Mouse (Mus musculus) adrenal gland, adult 8-10 months (tissue): ENCODE data around the gene Arid5b. TPM values are rescaled to one million over a fixed set of nuclear protein-coding genes. Genes with fewer than 3 reads are reported as not detected.

ENCODE experiments used
- DNase-seq: peaks from one replicate; pipeline ENCODE4 v3.0.0; 2022
- total RNA-seq, 4 experiments: library from RNA; stranded (reverse); gene quantifications; 2 replicates each; pipeline ENCODE4 v1.2.4; 2022

Gene Arid5b
- total RNA-seq, 4 experiments from 2014 or later = 22.5 to 34.7 (median 29.4) TPM

DNA sequence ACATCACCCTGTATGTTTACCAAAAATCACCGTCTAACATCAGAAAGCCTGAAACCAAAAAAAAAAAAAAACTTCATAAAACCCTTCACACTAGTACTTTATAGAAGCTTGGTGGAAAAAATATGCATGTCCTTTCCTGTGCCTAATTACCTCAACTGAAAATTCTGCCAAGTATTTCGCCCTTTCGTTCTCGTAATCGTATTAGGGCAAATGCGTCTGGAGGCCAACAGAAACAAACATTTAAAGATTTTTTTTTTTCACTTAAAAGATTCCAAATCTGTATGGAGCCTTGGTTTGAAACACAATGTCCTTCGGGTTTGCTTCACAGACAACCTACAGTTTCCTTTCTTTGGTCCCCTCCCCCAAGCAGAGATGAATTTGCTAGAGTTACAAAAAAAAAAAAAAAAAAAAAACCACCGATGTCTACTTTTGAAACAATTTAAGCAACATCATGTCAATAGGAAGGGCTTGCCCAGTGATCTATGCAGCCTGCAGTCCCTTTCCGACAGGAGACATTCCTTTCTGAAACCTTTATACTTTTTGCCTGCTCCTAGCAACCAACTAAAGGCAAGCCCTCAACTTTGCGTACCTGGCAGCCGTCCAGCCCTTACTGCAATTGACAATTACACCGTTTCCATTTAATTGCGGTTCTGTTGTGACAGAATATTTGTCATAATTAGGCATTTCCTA lies 86.7 kb downstream of the Arid5b start:
- DNase-seq = no peak

DNA sequence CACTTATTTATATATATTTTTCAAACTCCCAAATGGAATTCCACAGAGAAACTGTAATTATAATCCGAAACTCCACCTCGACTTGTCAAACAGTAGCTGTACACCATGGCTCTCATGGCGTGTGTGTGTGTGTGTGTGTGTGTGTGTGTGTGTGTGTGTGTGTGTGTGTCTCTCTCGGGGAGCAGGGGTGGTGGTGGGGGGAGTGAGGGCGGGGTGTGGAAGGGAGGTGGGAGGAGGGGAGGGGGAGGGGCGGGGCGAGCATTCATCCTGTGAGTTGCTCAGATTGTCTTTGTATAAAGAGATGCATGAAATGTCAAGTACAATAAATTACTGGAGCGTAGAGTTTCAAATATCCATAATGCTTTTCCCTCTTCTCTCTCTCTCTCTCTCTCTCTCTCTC lies 87.4 kb downstream of the Arid5b start:
- DNase-seq = no peak

DNA sequence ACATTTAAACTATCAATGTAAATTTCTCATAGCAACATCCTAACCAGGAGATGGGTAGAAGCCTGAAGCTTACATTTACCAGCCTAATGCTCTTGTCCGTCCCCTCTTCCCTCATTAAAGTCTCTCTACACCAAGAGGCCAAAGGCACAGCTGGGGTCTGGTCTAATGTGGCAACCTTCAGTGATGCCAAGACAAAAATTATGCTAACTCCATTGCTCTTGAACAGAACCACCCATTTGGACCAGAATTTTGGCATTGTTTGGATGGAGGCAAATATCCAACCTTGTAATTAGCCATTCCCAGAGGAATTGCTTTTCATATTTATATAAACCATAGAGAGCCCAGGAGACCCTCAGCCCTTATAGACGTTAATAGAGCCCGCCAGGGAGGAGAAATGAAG lies 88.7 kb downstream of the Arid5b start:
- DNase-seq = no peak

DNA sequence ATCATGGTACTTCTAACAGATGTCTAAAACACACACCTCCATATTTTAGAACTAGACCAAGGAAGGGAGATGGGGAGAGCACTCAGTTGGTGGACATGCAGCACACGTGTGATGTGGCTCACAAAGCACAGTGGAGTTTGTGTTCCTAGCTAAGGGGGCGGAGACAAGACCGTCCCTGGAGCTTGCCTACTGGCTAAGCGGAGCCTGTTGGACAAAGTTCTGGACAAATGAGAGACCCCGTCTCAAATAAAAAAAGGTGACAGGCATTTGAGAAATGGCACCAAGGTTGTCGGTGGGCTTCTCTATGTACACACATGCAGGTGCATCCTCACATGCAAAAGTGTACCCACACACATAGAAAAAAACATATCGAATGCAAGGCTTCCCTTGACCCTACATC lies 95.4 kb downstream of the Arid5b start:
- DNase-seq = no peak

DNA sequence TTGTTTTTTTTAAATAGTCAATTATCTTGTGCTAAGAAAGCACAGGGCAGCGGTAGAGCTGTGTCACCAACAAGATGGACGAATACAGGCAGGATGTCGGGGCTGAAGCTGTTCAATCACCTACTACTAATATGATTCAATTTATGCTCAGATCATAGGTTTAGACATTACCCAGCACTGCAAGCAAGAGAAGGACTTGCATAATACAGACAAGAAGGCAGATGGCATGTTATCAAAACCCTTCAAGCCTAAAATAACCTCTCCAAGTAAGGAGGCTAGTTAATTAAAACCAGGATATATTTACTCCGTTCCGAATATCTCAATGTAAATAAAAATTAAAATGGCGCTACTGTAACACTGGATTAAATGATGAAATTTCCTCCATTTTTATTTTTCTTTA lies 96.3 kb downstream of the Arid5b start:
- DNase-seq = no peak

DNA sequence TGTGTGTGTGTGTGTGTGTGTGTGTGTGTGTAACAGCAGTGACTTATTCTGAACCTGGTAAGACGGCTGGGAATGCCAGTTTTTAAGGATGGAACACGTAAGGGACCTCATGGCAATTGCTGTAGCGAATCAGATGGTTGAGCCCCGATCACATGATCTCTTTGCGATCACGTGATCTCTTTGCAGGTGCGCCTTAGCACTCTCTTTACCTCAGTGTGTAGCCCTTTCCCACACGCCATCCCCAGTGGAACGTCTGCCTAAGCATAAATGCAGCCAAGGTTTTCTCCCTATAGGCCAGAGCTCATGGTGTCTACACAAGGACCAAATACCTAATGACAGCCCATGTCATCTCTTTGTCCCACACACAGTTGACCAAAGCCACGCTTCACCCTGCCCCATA lies 97.4 kb downstream of the Arid5b start:
- DNase-seq = no peak

DNA sequence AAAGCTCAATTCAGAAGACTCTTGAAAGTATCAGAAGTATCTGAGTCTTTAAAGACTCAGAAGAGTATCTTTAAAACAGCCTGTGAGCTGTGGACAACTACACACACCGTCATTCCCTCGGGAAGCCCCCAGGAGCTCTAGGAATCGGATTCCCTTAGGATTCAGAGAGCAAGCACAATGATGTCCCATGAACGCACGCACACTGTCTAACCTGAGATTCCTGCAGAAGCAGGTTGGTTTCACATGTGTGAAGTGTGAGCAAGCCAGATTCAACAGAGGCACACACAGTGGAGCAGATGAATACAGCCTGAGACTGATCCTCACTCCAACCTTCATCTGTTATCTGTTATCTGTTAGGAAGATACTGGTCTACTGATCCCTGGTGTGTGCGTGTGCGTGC lies 97.8 kb downstream of the Arid5b start:
- no peak for DNase-seq

DNA sequence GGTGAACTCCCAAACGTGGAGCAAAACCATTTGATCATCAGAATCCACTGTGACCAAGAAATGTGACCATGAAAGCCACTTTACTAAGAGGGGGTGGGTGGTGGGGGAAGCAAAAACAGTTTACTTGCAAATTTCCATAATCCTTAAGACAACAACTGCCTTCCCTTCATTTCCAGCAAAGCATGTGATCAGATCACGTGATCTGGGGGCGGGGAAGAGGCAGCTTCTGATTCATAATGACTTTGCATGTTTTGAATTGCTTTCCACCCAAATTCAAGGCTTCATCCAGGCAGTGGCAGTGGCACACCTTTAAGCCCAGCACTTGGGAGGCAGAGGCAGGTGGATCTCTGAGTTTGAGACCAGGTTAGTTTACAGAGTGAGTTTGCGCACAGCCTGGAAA lies 98.4 kb downstream of the Arid5b start:
- DNase-seq = no peak

DNA sequence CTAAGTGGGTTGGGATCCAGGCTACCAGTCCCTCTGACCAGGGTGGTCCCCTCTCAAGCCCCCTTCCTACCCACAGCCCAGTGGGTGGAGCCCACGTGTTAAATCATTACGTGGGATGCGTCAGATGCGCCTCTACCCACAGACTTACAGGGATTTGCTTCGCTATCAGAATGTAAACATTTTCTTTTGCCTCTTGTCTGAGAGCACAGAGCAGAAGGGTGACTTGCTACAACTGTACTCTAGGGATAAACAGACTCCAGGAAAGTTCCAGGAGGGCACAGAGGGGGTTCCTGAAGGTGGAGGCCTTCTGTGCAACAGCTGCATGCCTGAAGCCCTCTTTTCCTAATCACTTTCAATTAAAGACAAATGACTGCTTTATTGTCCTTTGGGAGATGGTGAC lies 98.8 kb downstream of the Arid5b start:
- DNase-seq = no peak

DNA sequence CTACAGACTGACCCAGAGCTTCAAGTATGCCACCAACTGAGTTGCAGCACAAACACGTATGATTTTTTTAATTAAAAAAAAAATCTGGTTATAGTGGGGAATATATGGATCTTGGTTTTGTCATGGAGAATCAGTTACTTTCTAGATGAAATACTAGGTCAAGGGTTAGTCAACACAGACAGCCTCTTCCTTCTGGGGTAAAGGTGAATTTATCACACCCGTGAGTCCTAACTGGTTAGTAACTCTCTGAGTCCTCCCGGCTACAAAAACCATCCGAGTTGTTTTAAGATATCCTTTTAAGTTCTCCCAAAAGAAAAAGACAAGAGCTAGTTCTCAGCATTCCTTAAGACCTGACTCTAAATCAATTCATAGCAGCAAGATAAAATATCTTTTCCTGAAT lies 99.2 kb downstream of the Arid5b start:
- DNase-seq = no peak

DNA sequence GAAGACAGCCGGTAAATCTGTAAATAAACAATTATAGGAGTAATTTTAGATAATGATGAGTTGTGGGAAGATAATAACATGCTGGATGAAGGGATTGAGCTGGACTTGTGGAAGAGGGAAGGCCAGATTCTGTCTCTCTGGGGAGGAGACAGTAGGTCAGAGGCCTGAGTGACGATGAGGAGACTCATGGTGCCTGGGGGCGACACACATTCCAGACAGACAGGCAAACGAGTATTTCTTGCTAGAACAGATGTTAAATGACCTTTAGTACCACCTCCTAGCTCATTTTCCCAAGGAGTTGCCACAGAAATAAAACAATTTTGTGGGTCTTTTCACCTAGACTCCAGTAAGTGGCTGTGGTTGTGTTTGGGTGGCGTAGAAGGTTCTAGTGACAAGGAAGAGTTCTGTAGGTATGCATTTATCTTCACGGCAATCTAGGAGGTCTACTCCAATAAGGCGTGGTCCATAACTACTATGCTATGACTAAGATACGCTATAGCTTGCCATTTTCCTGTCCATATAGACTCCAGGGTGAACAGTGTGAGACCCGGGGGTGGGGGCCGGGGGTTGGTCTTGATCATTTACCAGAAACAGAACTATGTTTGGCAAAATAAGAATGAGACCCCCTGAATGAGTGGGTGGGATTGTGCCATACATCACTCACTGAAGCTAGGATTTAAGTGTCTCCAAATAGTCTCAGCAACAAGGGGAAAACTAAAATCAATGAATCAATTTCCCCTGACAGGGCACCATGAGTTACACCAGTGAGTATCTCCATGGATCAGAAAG lies 100.6 kb downstream of the Arid5b start:
- no peak for DNase-seq

DNA sequence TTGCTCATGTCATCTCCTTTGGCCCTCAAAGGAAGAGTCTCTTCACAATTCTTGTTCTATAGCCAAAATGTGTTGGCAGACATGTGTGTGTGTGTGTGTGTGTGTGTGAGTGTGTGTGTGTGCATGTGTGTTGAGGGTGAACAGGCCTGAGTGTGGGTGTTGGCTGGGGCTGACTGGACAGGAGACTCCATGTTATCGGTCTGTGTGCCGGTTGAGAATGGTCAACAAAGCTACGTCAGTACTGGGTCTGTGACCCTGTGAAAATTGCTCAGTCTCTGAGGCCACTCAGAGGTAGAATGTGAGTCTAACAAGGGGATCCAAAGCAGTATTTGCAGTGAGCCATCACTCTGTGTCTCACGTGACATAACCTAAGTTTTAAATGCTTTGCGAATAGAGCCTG lies 102.7 kb downstream of the Arid5b start:
- no peak for DNase-seq

DNA sequence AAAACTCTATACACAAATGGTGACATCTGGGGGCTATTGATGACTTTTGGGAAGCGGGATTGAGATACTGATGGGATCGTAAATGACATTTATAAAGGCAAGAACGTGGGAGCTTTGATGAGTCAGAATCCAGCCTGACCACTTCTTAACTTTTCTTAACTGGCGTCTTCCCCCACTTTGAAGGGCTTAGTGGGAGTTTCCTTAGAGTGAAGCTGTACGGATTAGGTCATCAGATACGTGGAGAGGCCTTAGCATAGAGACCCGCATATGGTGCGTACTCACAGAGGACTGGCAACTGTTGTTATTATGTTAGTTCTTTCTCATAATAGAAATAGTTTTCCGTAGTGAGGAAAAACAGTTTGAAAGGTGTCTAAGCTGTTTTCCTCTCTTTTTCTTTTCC lies 104.9 kb downstream of the Arid5b start:
- no peak for DNase-seq

DNA sequence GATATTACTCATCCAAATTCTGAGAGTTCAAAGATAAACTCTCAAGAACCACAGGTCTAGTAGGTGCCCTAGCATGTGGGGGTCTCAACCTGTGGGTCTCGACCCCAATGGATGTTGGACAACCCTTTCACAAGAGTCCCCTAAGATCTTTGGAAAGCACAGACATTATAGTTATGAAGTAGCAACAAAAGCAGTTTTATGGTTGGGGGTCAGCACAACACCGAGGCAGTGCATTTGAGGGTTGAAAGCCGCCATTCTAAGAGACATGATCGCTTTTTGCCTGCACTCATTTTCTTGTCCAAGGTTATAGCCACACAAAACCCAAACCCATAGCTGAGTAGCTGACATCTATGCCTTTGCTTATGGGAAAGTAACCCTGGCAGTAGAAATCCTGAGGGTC lies 105.6 kb downstream of the Arid5b start:
- DNase-seq = no peak

DNA sequence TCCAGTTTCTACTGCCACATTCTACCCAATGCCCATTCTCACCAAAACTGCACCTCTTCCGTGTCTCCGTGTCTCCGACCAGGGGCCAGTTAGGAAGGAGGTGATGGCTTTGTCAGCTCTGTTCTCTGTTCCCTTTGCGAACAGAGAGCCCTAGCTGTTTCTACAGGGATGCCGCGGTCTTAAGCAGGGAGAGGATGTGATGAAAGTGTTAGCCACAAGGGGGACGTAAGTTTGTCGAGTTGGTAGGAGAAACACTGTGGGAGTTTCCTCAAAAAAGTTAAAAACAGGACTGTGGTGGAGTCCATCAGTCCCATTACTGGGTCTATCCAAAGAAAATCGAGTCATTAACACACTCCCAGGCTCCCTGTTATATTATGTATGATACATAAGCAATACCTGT lies 106.6 kb downstream of the Arid5b start:
- DNase-seq = no peak

DNA sequence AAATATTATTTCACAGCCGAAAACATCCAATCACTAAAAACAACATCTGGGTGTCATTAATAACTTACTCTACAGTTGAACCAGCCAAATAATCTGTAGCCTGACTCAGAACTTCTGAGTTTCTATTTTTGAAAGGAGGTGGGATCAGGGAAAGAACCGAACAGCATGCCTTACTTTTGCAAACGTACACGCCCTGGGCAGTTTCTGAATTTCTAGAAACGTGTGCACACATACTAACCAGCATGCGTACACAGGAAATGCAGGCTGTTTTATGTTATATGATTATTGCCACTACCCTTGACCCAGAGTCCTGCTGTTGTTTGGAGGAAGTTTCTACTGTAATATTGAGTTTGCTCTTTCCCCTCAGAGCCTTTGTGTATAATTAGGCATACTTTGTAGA lies 109.9 kb downstream of the Arid5b start:
- DNase-seq = no peak

DNA sequence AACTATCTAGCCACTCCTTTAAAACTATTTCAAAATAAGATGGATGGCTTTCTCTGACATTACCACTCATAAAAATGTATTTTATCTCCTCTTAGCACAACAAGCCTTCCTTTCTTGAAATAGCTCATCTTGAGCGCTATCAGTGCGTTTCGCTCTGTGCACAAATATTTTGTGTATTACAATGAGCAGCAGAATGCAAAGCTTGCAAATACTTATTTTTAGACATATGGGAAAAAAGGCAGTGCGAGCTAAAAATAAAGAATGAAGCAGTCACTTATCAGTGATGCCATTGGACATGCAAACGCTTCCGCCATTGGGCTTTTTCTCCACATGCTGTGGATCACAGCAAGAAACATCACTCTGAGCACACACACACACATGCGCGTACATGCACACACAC lies 110.4 kb downstream of the Arid5b start:
- DNase-seq = no peak

DNA sequence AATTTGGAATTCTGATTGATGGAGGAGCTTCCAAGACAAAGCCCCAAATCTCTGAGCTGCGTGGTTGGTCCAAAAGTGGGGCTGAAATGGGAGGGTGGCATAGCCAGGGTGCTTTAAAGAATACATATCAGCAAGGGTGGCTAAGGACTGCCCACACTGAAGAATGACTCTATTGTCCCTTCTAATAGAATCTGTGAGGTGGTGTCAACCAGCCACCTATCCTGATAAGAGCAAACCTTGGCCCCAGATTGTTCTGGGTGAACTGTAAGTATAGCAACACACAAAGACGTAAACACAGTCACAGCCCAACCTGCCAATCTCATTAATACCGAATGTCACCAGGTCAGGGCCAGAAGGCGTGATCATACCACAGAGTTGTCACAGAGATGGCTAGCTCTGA lies 111.4 kb downstream of the Arid5b start:
- DNase-seq = no peak

DNA sequence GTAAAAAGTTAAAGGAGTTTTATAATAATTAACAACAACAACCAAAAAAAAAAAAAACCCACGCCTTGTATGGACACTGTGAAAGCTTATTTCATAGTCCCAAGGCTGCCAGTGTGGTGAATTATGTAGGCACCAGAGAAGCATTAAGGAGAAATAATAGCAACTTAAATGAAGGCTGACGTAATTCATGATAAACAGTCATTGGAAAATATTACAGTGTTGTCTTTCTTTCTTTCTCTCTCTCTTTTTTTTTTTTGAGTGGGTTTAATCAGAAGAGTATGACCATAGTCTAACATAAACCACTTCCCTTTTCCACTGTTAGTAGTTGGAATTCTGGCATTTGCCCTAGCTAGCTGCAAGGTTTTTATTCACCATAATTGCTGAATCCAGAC lies 111.8 kb downstream of the Arid5b start:
- DNase-seq = no peak

DNA sequence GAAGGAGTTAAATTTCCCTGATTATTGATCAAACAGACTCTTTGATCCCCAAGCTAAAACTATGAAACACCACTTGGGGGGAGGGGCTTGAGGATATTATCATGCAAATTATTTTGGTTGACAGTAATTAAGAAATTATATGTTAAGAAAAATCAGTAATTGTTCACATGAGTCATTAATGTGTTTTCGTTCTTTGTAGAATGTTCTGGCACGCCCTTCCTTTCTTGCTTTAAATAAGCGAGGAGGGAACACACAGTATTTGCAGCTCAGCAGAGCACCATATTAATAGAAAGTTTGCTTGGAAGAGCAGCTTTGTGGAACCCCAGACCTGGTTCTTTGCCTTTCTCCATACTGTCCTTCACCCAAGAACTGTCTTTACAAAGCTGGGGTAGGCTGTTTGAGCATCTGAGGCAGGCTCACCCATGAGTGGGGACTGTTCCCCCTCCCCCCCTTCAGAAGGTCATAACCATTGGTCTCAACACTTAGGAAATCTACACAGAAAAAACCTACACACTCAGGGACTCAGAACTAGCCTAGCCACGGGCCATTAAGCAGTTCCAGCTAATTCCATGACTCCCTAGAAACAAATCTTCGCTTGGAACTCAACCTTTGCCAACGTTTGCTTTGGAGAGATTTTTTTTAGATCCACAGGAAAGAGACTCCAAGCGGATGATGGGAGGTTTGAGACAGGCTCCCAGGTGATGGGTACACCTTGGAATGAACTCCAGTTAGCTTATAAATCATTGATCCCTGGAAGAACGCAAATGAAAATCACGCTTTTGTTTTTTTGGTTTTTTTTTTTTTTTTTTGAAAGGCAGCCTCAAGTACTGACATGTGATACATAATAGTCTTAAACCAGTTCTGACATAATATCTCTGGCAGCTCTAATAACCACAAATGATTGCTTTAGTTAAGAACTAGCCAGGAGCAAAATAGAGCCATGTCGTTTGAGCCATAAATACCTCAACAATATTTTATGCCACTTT lies 112.5 kb downstream of the Arid5b start:
- no peak for DNase-seq

DNA sequence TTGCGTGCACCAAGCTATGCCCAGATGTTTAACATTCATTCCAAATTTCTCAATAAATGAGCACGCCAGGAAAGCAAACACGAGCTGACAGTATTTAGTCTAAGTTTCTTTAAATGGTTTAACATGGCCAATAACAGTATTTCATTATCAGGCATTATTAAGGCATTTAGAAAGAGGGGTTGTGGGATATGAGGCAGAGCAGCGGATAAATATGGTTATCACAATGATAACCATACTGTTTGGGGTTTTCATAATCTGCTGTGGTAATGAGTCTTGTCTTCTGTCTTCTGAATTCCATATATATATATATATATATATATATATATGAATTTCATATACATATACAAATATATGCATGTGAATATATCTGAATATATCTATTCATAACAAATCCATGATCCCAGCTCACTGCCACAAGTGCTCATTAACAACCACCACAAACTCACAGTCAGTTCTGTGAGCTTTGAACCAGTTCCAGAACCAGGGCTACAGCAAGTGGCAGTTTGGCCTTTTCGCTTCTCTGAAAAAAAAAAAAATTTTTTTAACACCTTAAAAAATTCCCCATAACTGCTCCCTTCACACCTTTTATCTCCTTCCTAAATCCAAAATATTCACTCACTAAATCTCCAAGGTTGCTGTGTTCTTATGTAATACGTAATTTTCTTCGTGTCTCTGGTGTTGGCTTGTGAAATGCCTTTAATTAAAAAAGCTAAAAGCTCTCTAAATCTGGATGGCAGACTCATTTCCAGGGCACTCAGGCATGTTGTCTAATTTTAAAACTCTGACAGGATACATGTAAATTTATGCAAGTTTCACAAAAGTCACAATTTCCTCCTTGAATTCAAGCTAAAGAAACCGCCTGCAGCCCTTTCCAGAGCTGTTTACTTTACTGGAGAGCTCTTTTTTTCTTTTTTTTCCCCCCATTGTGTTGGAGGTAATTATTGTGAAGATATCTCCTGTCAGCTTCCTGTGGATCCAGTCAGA lies 113.5 kb downstream of the Arid5b start:
- DNase-seq = no peak

DNA sequence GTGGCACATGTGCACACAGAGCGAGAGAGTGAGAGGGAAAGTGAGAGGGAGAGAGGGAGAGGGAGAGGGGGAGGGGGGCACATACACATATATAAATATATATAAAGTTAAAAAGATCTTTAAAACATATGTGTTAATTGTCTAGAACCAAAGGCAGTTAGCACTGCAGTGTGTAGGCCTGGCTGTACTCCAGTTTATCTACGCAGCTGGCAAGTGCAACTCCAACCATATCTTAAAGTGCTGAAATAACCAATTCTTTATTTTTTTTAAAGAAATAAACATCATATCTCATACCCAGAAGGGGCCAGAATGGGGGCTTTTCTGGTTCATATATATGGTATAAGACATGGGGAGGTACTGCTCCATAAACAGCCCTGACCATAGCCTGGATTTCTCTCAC lies 114.4 kb downstream of the Arid5b start:
- no peak for DNase-seq
